Mouse (Mus musculus): ENCODE results near the gene Vapb.

GRCm38 (mm10) chr2:173801405-173801876, 64.1 kb downstream of the Vapb start:
- TF ChIP-seq CTCF (IDR thresholded peaks at IDR 0.05): no peak
- no peak for TF ChIP-seq POLR2A (IDR thresholded peaks at IDR 0.05; ENCODE audit: insufficient read depth, low read depth, low read length)
